Mouse (Mus musculus) embryo, embryonic 11 days (tissue): ENCODE data around the gene 4931409K22Rik.

ENCODE experiments used
- DNase-seq: peaks from one replicate; pipeline ENCODE4 v3.0.0-alpha.2; 2015

Gene 4931409K22Rik

GRCm38 (mm10) chr5:24495019-24495418, 61.6 kb downstream of the 4931409K22Rik start:
- DNase-seq, result no peak
